Mouse (Mus musculus) heart, embryonic 15.5 days (tissue): ENCODE data around the gene Pam. TPM values are rescaled to one million over a fixed set of nuclear protein-coding genes. Genes with fewer than 3 reads are reported as not detected.
"Not testable (repeated sequence)": the region's sequence is repeated elsewhere in the genome, so short reads cannot be mapped to it uniquely, and the experiment has no call there.

Source experiments
- ATAC-seq: fragments of 200-750 bp; cut with Nextera tagmentation; replicated peaks from 2 replicates; pipeline ENCODE4 v1.8.0; 2017; ENCODE audit warnings: low read depth, moderate TSS enrichment; ENCODE audit not compliant: insufficient number of reproducible peaks, insufficient read depth, low FRiP score
- H3K27ac ChIP-seq: fragments of 300-500 bp; sonication (generic); 2 replicates; pipeline ENCODE4 v1.5.1; 2015; ENCODE audit warnings: mild to moderate bottlenecking, inconsistent platforms
- H3K27me3 ChIP-seq: fragments of 300-500 bp; sonication (generic); 2 replicates; pipeline ENCODE4 v1.6.1; 2015; ENCODE audit warnings: inconsistent platforms
- H3K36me3 ChIP-seq: fragments of 300-500 bp; sonication (generic); 2 replicates; pipeline ENCODE4 v1.6.1; 2015; ENCODE audit warnings: mild to moderate bottlenecking, inconsistent platforms
- H3K4me1 ChIP-seq: fragments of 300-500 bp; sonication (generic); replicated peaks from 2 replicates; pipeline ENCODE4 v1.6.1; 2015; ENCODE audit warnings: inconsistent platforms
- H3K4me2 ChIP-seq: fragments of 300-500 bp; sonication (generic); 2 replicates; pipeline ENCODE4 v1.6.1; 2015; ENCODE audit warnings: inconsistent platforms, mild to moderate bottlenecking, moderate library complexity
- H3K4me3 ChIP-seq: fragments of 300-500 bp; sonication (generic); 2 replicates; pipeline ENCODE4 v1.5.1; 2015; ENCODE audit warnings: mild to moderate bottlenecking, inconsistent platforms
- H3K9ac ChIP-seq: fragments of 300-500 bp; sonication (generic); 2 replicates; pipeline ENCODE4 v1.6.1; 2015; ENCODE audit warnings: mild to moderate bottlenecking, inconsistent platforms
- H3K9me3 ChIP-seq: fragments of 300-500 bp; sonication (generic); replicated peaks from 2 replicates; pipeline ENCODE4 v1.6.1; 2016; ENCODE audit warnings: inconsistent platforms
- WGBS: fragments of 180-500 bp; shearing (Covaris S2); methylation state at CpG from one replicate; pipeline ENCODE4 v1.1.7; 2015; ENCODE audit warnings: mixed read lengths; 5-methylcytosine and 5-hydroxymethylcytosine counted together
- polyA plus RNA-seq: library from polyadenylated mRNA; unstranded; fragments of >200 nt; fragmentation: Nextera tagmentation; extraction: Ambion mirVana; gene quantifications from 2 replicates; pipeline ENCODE4 v1.2.1, GENCODE M21; 2015

The Pam gene
- polyA plus RNA-seq, 1 experiment from 2014 or later, result 544 TPM

DNA sequence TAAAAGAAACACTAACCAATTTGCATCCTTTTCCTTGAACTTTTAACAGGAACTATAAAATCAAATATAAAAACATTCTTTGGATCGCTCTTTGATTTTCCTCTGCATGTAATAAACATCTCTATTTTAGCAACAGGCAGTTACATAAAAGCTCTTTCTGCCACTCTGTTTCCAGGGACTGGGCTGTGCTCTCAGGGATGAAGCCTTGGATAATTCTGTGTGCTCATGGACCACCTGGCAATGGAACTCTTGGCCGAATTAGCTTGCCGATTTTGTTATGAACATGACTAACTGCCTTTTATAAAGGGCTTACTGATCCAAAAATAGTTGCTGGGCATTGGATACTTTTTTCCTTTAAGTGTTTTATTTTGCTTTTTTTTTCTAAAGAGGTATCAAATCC is 134.8 kb downstream of the Pam start:
- Histone ChIP-seq H3K9me3 (no peaks in the 10 kb centered on the region), H3K36me3 (no peaks in the 10 kb centered on the region; the same call in 1 of the 2 replicates), H3K27me3 (no peaks in the 10 kb centered on the region), H3K4me1 (peaks cover 13% of the 10 kb centered on the region; the same call in 1 of the 2 replicates), H3K9ac (no peak overlapping the region), H3K4me3 (no peak overlapping the region), H3K4me2 (no peak overlapping the region), H3K27ac (no peak overlapping the region)
- 75% methylated on average over 3 of the region's 3 CpGs for WGBS
- no peak for ATAC-seq

DNA sequence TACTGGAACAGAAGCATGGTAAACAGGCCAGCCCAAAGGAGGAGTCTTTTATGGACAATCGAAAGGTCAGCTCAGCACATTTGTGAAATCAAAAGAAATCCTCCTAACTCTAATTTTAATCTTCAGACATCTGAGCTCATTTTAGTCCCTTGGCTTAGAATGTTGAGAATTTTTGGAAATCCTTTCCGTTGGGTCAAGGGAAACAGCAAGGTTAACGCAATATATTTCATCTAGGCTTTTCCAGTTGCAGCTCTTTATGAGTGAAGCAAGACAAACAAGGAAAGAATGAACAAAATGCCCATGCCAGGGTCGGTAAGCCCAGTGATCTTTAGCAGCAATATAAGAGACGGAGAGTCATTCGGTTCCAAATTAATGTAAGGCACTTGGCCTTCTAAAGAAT is 135.3 kb downstream of the Pam start:
- peaks cover 17% of the 10 kb centered on the region for H3K4me1 ChIP-seq
- H3K4me3 ChIP-seq, result no peak overlapping the region
- no peak overlapping the region for H3K27ac ChIP-seq
- H3K27me3 ChIP-seq, result no peaks in the 10 kb centered on the region
- H3K36me3 ChIP-seq, result no peaks in the 10 kb centered on the region; the same call in 1 of the 2 replicates
- no peaks in the 10 kb centered on the region for H3K9me3 ChIP-seq
- no peak for ATAC-seq
- H3K4me2 ChIP-seq, result no peak overlapping the region
- H3K9ac ChIP-seq, result no peak overlapping the region
- WGBS, result 89% methylated on average over 6 of the region's 6 CpGs

DNA sequence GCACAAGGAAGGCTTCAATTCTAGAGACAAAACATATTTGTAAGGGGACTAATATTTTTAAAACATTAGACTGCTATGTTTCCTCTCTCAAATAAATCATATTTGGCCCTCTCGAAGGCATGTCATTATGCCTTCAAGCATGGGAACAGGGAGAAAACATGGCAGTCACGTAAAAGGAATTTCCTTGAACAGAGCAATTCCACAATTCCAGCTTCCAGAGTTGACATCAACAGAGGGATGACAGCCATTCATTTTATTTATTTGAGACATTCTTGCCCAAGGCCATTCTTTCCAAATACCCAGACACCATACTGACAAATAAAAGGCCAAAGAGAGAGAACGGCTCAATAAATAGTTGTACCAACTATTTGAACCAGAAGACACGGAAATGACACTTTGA is 136.7 kb downstream of the Pam start:
- no peak overlapping the region for H3K4me3 ChIP-seq
- no peaks in the 10 kb centered on the region for H3K9me3 ChIP-seq
- H3K4me1 ChIP-seq, result peaks cover 19% of the 10 kb centered on the region
- H3K36me3 ChIP-seq, result no peaks in the 10 kb centered on the region; the same call in 1 of the 2 replicates
- H3K27ac ChIP-seq, result no peak overlapping the region
- no peak for ATAC-seq
- 87% methylated on average over 4 of the region's 4 CpGs for WGBS
- no peaks in the 10 kb centered on the region for H3K27me3 ChIP-seq
- H3K9ac ChIP-seq, result no peak overlapping the region
- no peak overlapping the region for H3K4me2 ChIP-seq

DNA sequence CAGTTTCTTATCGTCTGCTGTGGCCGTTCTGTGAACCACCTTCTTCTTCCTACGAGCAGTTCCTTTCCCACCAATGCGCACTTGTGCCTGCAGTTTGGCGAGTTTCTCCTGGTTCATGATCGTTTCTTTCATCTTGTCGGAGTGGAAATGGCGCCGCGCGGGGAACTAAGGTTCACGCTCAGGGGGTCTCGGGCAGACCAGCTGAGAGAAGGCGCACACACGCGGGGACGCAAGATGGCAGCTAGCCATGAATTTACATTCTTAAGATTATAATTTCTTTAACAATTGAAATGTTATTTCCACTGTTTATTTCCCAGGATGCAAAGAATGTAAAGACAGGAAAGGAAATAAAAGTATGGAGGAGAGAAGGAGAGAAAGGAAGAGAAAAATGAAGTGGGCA is 146.2 kb downstream of the Pam start:
- H3K4me1 ChIP-seq, H3K4me3 ChIP-seq, H3K27ac ChIP-seq, H3K4me2 ChIP-seq, H3K27me3 ChIP-seq, H3K9ac ChIP-seq, H3K36me3 ChIP-seq, H3K9me3 ChIP-seq, ATAC-seq: not testable (repeated sequence)
- 87% methylated on average over 17 of the region's 17 CpGs for WGBS

DNA sequence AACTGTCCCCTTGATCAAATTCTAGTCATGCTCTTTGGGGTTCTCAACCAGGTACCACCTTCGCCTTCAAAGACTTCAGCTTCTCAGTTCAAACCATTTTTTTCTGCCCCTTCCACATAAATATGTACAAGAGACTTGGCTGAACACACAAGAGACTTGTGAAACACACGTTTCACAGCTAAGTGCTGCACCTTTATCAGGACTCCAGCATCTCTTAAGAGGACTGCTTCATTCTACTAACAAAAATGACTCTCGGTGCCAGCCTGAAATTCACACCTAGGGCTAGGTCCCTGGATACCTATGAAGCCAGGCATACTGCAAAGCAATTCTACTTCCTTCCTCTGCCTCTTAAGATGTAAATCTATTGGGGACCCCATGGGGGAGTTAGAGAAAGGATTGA is 148.3 kb downstream of the Pam start:
- Histone ChIP-seq H3K9ac (no peak overlapping the region), H3K27ac (no peak overlapping the region)
- ATAC-seq, result no peak

GRCm38 (mm10) chr1:97943908-97944608 is 151.4 kb downstream of the Pam start:
- H3K9me3 ChIP-seq, result no peaks in the 10 kb centered on the region
- 69% methylated on average over 4 of the region's 4 CpGs for WGBS
- H3K27me3 ChIP-seq, result no peaks in the 10 kb centered on the region
- H3K9ac ChIP-seq, result no peak overlapping the region
- H3K27ac ChIP-seq, result no peak overlapping the region; the same call in 1 of the 2 replicates
- no peak overlapping the region for H3K4me2 ChIP-seq
- H3K4me1 ChIP-seq, result peaks cover 16% of the 10 kb centered on the region
- no peak for ATAC-seq
- H3K4me3 ChIP-seq, result no peak overlapping the region
- peaks cover 4% of the 10 kb centered on the region for H3K36me3 ChIP-seq

More for the DNA sequence above, 148.3 kb downstream of the Pam start:
- Histone ChIP-seq H3K4me2 (no peak overlapping the region), H3K4me1 (peaks cover 14% of the 10 kb centered on the region), H3K9me3 (no peaks in the 10 kb centered on the region), H3K36me3 (peaks cover 4% of the 10 kb centered on the region), H3K27me3 (no peaks in the 10 kb centered on the region), H3K4me3 (no peak overlapping the region)
- WGBS, result 73% methylated on average over 3 of the region's 3 CpGs

- no peak overlapping the region for H3K4me2 ChIP-seq
- H3K27me3 ChIP-seq, result no peaks in the 10 kb centered on the region
- 64% methylated on average over 4 of the region's 4 CpGs for WGBS
- no peak overlapping the region for H3K9ac ChIP-seq
- H3K4me1 ChIP-seq, result peaks cover 16% of the 10 kb centered on the region
- no peak for ATAC-seq
- H3K9me3 ChIP-seq, result no peaks in the 10 kb centered on the region
- H3K4me3 ChIP-seq, result no peak overlapping the region
- H3K27ac ChIP-seq, result no peak overlapping the region; the same call in 1 of the 2 replicates
- H3K36me3 ChIP-seq, result peaks cover 4% of the 10 kb centered on the region
Measured at GRCm38 (mm10) chr1:97943402-97943801, 152.0 kb downstream of the Pam start.

- peaks cover 4% of the 10 kb centered on the region for H3K36me3 ChIP-seq
- no peak overlapping the region for H3K9ac ChIP-seq
- no peaks in the 10 kb centered on the region for H3K27me3 ChIP-seq
- H3K4me1 ChIP-seq, result peaks cover 16% of the 10 kb centered on the region
- H3K9me3 ChIP-seq, result no peaks in the 10 kb centered on the region
- no peak overlapping the region for H3K4me3 ChIP-seq
- ATAC-seq, result no peak
- WGBS, result 65% methylated on average over 2 of the region's 2 CpGs
- no peak overlapping the region for H3K4me2 ChIP-seq
- no peak overlapping the region for H3K27ac ChIP-seq
Measured at GRCm38 (mm10) chr1:97942966-97943365, 152.5 kb downstream of the Pam start.

- H3K27ac ChIP-seq, result no peak overlapping the region
Measured at GRCm38 (mm10) chr1:97938586-97938985, 156.9 kb downstream of the Pam start.

DNA sequence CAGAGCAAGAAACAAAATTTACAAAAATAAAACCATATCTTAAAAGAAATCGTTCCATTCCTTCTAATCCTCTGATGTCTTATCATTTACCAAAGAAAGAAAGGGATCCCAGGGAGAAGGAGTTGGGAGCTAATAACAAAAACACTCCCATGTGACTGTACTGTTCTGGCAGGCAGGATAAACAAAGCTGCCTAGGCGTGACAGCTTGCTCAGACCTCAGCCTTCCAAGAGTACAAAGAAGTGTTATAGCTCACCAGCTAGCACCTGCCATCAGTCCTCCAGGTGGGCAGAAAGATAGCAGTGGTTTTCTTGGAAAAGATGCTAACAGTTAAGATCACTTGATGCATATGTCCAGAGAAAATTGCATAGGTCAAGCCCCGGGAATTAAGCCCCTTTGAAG is 157.4 kb downstream of the Pam start:
- Histone ChIP-seq H3K27ac (no peak overlapping the region), H3K27me3 (no peaks in the 10 kb centered on the region), H3K9ac (no peak overlapping the region), H3K4me3 (no peak overlapping the region), H3K9me3 (no peaks in the 10 kb centered on the region), H3K4me2 (no peak overlapping the region), H3K4me1 (0 out of 2 replicates have a peak, but pooled peaks cover 2% of the 10 kb centered on the region), H3K36me3 (peaks cover 14% of the 10 kb centered on the region)
- ATAC-seq, result no peak
- WGBS, result 39% methylated on average over 3 of the region's 3 CpGs

More at GRCm38 (mm10) chr1:97938586-97938985, 156.9 kb downstream of the Pam start:
- no peaks in the 10 kb centered on the region for H3K27me3 ChIP-seq
- ATAC-seq, result no peak
- H3K4me1 ChIP-seq, result peaks cover 4% of the 10 kb centered on the region
- H3K9ac ChIP-seq, result no peak overlapping the region
- peaks cover 11% of the 10 kb centered on the region for H3K36me3 ChIP-seq
- H3K4me3 ChIP-seq, result no peak overlapping the region
- no peaks in the 10 kb centered on the region for H3K9me3 ChIP-seq
- H3K4me2 ChIP-seq, result no peak overlapping the region
- WGBS, result 87% methylated on average over 3 of the region's 3 CpGs

- Histone ChIP-seq H3K4me3 (no peak overlapping the region), H3K9me3 (no peaks in the 10 kb centered on the region), H3K4me1 (0 out of 2 replicates have a peak, but pooled peaks cover 2% of the 10 kb centered on the region), H3K36me3 (peaks cover 15% of the 10 kb centered on the region), H3K9ac (no peak overlapping the region), H3K27ac (no peak overlapping the region), H3K27me3 (no peaks in the 10 kb centered on the region), H3K4me2 (no peak overlapping the region)
- ATAC-seq, result no peak
Measured at GRCm38 (mm10) chr1:97934940-97935339, 160.5 kb downstream of the Pam start.

DNA sequence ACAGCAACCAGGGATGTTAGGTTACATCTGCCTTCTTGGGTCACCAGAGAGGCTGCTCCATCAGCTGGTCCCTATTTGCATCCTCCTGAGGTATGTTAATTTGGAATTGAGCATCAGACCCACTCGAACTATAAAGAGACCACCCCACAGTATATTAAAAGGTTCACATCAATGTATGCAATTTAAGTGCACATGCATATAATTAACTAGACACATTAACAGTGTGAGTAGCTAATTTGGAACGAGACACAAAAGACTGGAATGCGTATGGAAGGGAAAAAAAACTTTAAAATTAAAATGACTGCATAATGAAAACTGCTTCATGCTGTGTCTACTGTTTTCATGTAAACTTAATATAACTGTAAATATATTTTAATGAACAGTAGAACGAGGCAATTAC is 164.2 kb downstream of the Pam start:
- Histone ChIP-seq H3K9ac (no peak overlapping the region), H3K4me1 (peaks cover 11% of the 10 kb centered on the region), H3K9me3 (no peaks in the 10 kb centered on the region), H3K27ac (no peak overlapping the region), H3K4me3 (no peak overlapping the region), H3K36me3 (peaks cover 15% of the 10 kb centered on the region), H3K27me3 (no peaks in the 10 kb centered on the region), H3K4me2 (no peak overlapping the region)
- WGBS, result 90% methylated on average over 4 of the region's 4 CpGs
- no peak for ATAC-seq
